Mouse (Mus musculus): Measurements from ENCODE around the gene Eif2ak4.

- TF ChIP-seq CTCF (conservative IDR thresholded peaks at IDR 0.05; ENCODE audit: low read length) = no peak
- TF ChIP-seq POU5F1 (IDR thresholded peaks at IDR 0.05; ENCODE audit: borderline replicate concordance, low read length) = no peak
- no peak for TF ChIP-seq NANOG (IDR thresholded peaks at IDR 0.05; ENCODE audit: borderline replicate concordance, low read length)
Measured at GRCm38 (mm10) chr2:118499135-118499961, 110.9 kb downstream of the Eif2ak4 start.
